Mouse (Mus musculus) hindbrain, embryonic 14.5 days (tissue): ENCODE measurements around the gene Kctd11. TPM values are rescaled to one million over a fixed set of nuclear protein-coding genes. Genes with fewer than 3 reads are reported as not detected.
A peak's percentile ranks its signal among the peaks of the same experiment; 100 is the strongest.
"Not testable (repeated sequence)": the region's sequence is repeated elsewhere in the genome, so short reads cannot be mapped to it uniquely, and the experiment has no call there.

Experiments used
- ATAC-seq: fragments of 200-750 bp; cut with Nextera tagmentation; 2 replicates; pipeline ENCODE4 v1.8.0; 2017; ENCODE audit warnings: moderate number of reproducible peaks, mild to moderate bottlenecking, moderate TSS enrichment, moderate library complexity; ENCODE audit not compliant: low FRiP score
- DNase-seq: peaks from one replicate; pipeline ENCODE4 v3.0.0-alpha.2; 2015; ENCODE audit warnings: low spot score
- H3K27ac ChIP-seq: fragments of 300-500 bp; sonication (generic); 2 replicates; pipeline ENCODE4 v1.5.1; 2014; ENCODE audit warnings: mild to moderate bottlenecking, moderate library complexity
- H3K27me3 ChIP-seq: fragments of 300-500 bp; sonication (generic); 2 replicates; pipeline ENCODE4 v1.6.1; 2014; ENCODE audit warnings: mild to moderate bottlenecking, low read length, mixed read lengths; ENCODE audit not compliant: control insufficient read depth, insufficient read depth
- H3K36me3 ChIP-seq: fragments of 300-500 bp; sonication (generic); replicated peaks from 2 replicates; pipeline ENCODE4 v1.6.1; 2014; ENCODE audit not compliant: control insufficient read depth, insufficient read depth
- H3K4me1 ChIP-seq: fragments of 300-500 bp; sonication (generic); replicated peaks from 2 replicates; pipeline ENCODE4 v1.6.1; 2014; ENCODE audit warnings: antibody characterized with exemption, low read length, mixed read lengths; ENCODE audit not compliant: control insufficient read depth, insufficient read depth
- H3K4me2 ChIP-seq: fragments of 300-500 bp; sonication (generic); replicated peaks from 2 replicates; pipeline ENCODE4 v1.6.1; 2014; ENCODE audit warnings: mild to moderate bottlenecking, moderate library complexity
- H3K4me3 ChIP-seq: fragments of 300-500 bp; sonication (generic); replicated peaks from 2 replicates; pipeline ENCODE4 v1.5.1; 2014; ENCODE audit warnings: mild to moderate bottlenecking, low read length
- H3K9ac ChIP-seq: fragments of 300-500 bp; sonication (generic); 2 replicates; pipeline ENCODE4 v1.6.1; 2014
- H3K9me3 ChIP-seq: fragments of 300-500 bp; sonication (generic); 2 replicates; pipeline ENCODE4 v1.6.1; 2016; ENCODE audit warnings: low read length; ENCODE audit not compliant: control insufficient read depth
- WGBS: fragments of 180-500 bp; shearing (Covaris S2); extraction: QIAGEN DNeasy Blood & Tissue Kit; methylation state at CpG from one replicate; pipeline ENCODE4 v1.1.7; 2014; 5-methylcytosine and 5-hydroxymethylcytosine counted together
- polyA plus RNA-seq: library from polyadenylated mRNA; unstranded; fragments of >200 nt; fragmentation: Nextera tagmentation; extraction: Ambion mirVana; gene quantifications from 2 replicates; pipeline ENCODE4 v1.2.1, GENCODE M21; 2014

The Kctd11 gene
- polyA plus RNA-seq: 2.2 and 2.3 TPM in 2 replicates

DNA sequence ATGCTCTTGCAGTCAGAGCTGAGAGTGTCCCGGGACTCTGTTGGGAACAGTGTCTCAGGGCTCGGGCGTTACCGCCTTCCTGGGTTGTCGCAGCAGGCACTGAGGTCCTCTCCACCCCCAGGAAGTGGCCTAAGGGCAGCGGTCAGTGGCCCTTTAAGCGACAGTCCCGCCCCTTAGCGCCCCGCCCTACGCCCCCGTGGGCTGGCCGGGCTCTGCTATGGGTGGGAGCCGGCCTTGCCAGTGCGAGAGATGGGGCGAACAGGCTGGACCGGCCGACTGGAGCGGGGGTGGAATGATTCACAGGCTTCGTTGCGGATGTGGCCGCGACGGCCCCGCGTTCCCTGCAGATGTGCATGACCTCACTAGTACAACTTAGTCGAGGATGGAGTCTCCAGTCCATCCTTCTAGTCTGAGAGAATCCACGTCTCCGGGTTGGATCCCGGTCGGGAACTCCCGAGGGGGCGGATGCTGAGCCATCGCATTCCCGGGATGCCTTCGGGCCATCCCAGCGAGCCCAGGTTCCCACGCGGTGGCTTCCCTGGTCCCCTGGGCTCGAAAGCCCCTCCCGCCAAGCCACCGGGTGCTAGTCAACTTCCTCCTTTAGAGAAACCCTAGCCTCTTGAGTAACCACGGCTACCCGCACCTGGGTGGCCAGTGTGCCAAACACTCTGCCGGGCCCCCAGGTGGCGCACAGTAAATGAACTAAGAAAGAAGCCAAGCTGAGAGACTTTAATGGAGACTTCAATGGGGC lies at the start of gene Kctd11:
Gene Kctd11 (minus strand): TSS at position 554 of the 751 bp plus-strand sequence.
- Histone ChIP-seq H3K9ac (peak within 1 kb of the TSS; percentile 57), H3K4me3 (peak within 1 kb of the TSS; percentile 37), H3K4me1 (peaks cover 16% of the 10 kb centered on the region; the same call in 1 of the 2 replicates), H3K4me2 (peak within 1 kb of the TSS; percentile 66), H3K27me3 (peaks cover 15% of the 10 kb centered on the region), H3K36me3 (no peaks in the 10 kb centered on the region), H3K9me3 (no peaks in the 10 kb centered on the region), H3K27ac (peak within 1 kb of the TSS; percentile 14)
- WGBS: under 1% methylated on average over 46 of the region's 46 CpGs
- ATAC-seq (peak; percentile 80), DNase-seq (peak; percentile 49)

DNA sequence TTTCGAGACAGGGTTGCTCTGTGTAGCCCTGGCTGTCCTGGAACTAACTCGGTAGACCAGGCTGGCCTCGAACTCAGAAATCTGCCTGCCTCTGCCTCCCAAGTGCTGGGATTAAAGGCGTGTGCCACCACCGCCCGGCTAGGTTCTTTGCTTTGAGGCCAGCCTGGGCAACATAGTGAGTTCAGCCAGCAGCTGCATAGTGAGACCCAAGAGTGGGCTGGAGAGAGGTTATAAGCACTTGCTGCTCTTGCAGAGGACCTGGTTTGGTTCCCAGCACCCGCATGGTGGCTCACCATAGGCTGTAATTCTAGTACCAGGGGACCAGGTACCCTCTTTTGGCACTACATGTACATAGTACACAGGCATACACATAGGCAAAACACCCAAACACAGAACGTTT lies 49.0 kb upstream of the Kctd11 start:
- not testable (repeated sequence) for H3K27ac ChIP-seq, H3K36me3 ChIP-seq, H3K9ac ChIP-seq, DNase-seq, H3K4me2 ChIP-seq, H3K4me3 ChIP-seq, H3K9me3 ChIP-seq, ATAC-seq, H3K4me1 ChIP-seq, H3K27me3 ChIP-seq
- WGBS: 89% methylated on average over 8 of the region's 8 CpGs

DNA sequence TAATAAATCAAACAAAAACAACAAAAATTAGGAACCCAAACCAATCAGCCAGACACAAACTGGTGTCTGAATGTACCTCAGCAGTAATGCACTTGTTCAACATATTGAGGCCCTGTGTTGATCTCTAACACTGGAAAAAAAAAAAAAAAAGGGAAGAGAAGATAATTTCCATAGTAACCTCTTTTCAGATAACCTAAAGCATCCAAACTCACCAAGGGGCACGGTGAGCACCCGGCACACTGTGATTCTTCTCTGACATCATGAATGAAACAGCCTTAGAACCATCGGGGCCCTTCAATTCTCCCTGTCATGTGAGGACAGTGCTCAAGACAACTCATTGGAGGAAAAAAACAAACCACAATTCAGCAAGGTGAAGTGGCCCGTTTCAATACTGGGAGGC lies 48.5 kb upstream of the Kctd11 start:
- no peaks in the 10 kb centered on the region for H3K9me3 ChIP-seq
- 83% methylated on average over 4 of the region's 4 CpGs for WGBS
- no peak for DNase-seq
- no peak overlapping the region for H3K4me2 ChIP-seq
- no peak overlapping the region for H3K9ac ChIP-seq
- no peak overlapping the region for H3K4me3 ChIP-seq
- H3K27me3 ChIP-seq: peaks cover 4% of the 10 kb centered on the region; the same call in 1 of the 2 replicates
- no peak overlapping the region for H3K27ac ChIP-seq
- ATAC-seq: no peak
- no peaks in the 10 kb centered on the region for H3K4me1 ChIP-seq
- H3K36me3 ChIP-seq: no peaks in the 10 kb centered on the region

DNA sequence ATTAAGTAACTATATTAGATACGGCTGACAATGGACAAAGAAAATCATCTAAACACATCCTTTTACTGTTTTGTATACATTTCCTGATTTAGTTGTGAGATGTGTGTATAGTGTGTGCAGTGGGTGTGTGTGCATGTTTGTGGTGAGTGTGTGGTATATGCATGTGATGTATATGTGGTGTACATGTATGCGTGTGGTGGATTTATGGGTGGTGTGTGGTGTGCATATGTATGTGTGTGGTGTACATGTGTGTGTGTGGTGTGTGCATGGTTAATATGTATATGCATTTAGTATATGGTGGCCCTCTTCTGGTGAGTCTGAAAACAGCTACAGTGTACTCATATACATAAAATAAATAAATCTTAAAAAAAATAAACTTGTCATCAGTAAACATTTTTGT lies 46.3 kb upstream of the Kctd11 start:
- Histone ChIP-seq H3K36me3 (no peaks in the 10 kb centered on the region), H3K9me3 (no peaks in the 10 kb centered on the region), H3K4me1 (peaks cover 3% of the 10 kb centered on the region; the same call in 1 of the 2 replicates), H3K4me2 (no peak overlapping the region), H3K9ac (no peak overlapping the region), H3K4me3 (no peak overlapping the region), H3K27me3 (no peaks in the 10 kb centered on the region), H3K27ac (no peak overlapping the region)
- WGBS: 96% methylated on average over 2 of the region's 2 CpGs
- ATAC-seq (no peak), DNase-seq (no peak)

DNA sequence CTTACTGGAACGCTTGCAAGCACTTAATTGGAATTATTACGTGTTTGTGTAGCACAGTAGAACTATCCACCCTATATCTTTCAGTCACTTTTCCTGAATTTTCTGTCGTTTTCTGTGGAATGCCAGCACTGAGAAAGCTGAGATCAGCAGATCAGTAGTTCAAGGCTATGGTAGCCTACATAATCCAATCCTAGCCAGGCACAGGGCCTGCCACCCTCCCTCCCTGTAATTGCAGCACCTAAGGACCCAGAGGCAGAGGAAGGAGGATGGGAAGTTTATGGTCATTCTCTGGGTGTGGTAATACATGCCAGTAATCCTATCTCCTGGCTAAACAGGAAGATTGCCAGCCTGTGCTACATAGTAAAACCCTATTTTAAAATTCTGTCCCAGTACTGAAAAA lies 41.6 kb upstream of the Kctd11 start:
- H3K27me3 ChIP-seq: no peaks in the 10 kb centered on the region
- H3K9me3 ChIP-seq: no peaks in the 10 kb centered on the region
- no peak overlapping the region for H3K27ac ChIP-seq
- no peak overlapping the region for H3K4me3 ChIP-seq
- ATAC-seq (no peak), DNase-seq (no peak)
- WGBS: 68% methylated on average over 3 of the region's 3 CpGs
- peaks cover 22% of the 10 kb centered on the region for H3K4me1 ChIP-seq
- peak overlapping the region; percentile 68; the same call in 1 of the 2 replicates for H3K4me2 ChIP-seq
- H3K36me3 ChIP-seq: peaks cover 16% of the 10 kb centered on the region
- peak overlapping the region; percentile 62; the same call in 1 of the 2 replicates for H3K9ac ChIP-seq

DNA sequence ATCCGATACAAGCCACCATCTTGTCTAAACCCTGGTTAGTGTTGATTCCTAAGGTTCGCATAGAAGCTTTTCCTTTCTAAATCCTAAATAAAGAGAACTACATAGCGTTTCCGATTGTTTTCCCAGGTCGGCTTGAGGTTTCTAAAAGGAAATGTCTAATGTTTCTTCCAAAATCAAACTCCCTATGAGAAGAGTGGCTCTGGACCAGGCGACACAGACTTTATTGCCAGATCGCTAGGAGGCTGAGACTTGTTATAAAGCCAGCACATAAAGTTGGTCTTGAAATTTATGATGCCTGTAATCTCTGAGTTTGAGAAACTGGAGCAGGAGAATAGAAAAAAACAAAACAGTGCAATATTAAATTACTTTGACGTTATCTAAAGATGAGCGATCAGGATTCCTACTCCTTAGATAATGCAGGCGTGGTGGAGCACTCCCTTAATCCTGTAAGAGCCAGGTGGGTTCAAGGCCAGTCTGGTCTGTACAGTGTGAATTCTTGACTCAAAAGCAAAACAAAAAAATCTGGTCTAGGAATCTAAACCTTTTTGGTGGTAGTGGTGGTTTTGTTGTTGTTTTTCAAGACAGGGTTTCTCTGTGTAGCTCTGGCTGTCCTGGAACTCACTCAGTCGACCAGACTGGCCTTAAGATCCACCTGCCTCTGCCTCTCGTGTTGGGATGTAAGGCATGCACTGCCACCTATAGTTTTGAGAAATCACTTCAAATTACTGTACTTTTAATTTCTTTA lies 41.0 kb upstream of the Kctd11 start:
- Histone ChIP-seq H3K9me3 (no peaks in the 10 kb centered on the region), H3K4me3 (peak overlapping the region; percentile 93), H3K27ac (peak overlapping the region; percentile 92), H3K36me3 (peaks cover 22% of the 10 kb centered on the region), H3K27me3 (no peaks in the 10 kb centered on the region), H3K4me1 (peaks cover 22% of the 10 kb centered on the region), H3K9ac (peak overlapping the region; percentile 62), H3K4me2 (peak overlapping the region; percentile 68)
- DNase-seq: no peak
- WGBS: 4% methylated on average over 12 of the region's 12 CpGs
- ATAC-seq: no peak

DNA sequence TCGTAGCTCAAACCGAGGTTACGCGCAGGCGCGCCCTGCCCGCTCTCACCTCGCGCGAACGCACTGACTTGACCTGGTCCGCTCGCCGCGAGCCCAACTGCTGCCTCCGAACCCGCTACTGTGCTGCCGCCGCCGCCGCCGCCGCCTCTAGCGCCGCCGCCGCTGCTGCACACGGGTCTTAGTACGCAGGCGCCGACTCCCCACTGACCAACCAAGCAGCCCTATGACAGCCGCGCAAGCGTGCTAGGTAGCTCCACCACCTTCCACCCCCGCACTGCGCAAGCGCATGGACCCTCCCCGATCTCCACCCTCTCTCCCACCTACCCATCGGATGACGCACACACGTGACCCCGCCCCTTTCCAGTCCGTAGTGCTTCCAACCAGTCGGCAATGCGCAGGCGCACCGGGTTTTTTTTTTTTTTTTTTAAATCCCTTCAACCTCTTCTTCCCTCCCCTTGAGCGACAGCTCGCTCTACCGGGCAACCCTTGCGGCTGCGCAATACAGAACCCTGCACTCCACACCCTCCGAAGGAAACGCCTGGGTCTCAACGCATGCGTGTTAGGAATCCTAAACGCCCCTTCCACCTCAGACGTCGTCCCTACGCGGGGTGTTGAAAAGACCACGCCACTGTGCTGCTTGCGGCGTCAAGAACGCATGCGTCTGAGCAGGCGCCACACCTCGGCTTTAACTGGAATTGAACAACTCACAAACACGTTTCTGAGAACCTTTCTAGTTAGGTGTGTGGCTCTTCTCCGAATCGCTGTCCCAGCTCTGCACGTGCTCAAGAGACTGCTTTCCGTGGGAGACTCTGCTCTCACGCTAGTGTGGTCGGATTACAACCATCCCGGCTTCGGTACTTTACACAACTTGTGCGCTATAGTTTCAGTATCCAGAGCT lies 40.2 kb upstream of the Kctd11 start, which contains the start of gene Eif5a:
Gene Eif5a (minus strand): TSS at position 845 of the 898 bp plus-strand sequence.
- H3K27me3 ChIP-seq: no peaks in the 10 kb centered on the region
- H3K4me1 ChIP-seq: peaks cover 22% of the 10 kb centered on the region
- peak within 1 kb of the TSS; percentile 97 for H3K4me2 ChIP-seq
- peak within 1 kb of the TSS; percentile 92 for H3K9ac ChIP-seq
- H3K4me3 ChIP-seq: peak within 1 kb of the TSS; percentile 93
- H3K27ac ChIP-seq: peak within 1 kb of the TSS; percentile 94
- peaks cover 30% of the 10 kb centered on the region for H3K36me3 ChIP-seq
- under 1% methylated on average over 69 of the region's 78 CpGs for WGBS
- ATAC-seq: peak; percentile 96
- DNase-seq: peak; percentile 100
- H3K9me3 ChIP-seq: no peaks in the 10 kb centered on the region

DNA sequence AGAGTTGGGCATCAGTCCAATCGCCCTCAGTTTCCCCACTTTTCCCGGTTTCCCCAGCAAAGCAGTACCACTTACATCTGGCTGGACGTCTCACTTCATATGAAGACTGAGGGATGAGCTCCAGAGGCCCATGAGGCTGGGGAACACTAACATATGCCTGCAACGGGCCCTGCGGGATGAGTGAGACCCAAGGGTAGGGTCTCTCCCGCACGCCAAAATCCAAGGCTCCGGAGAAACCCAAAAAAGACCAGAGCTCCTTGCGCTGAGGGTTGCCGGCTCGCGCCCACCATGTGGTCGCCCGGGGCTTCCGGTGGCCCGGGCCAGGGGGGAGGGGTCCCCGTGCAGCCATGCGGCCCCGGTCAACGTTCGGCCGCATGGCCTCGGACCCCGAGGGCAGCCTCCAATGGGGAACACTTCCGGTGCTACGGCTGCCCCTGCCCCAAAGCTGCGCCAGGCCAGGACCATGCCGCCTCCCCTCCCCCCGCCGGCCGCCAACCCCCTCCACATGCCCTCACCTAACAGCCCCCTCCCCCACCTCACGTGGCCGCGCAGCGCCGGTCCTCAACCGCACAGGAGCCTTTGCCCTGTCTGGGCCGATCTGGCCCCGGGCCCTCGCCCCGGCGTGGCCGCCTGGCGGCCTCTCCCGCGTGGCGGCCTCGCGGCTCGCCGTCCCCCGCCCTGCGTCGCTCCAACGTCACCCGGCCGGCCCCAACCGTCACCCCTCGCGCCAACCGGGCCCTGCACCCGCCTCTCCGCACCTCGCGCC lies 39.2 kb upstream of the Kctd11 start:
- Histone ChIP-seq H3K4me1 (peaks cover 22% of the 10 kb centered on the region), H3K9me3 (no peaks in the 10 kb centered on the region), H3K27me3 (no peaks in the 10 kb centered on the region), H3K4me3 (peak overlapping the region; percentile 93), H3K4me2 (peak overlapping the region; percentile 97), H3K36me3 (peaks cover 39% of the 10 kb centered on the region), H3K9ac (peak overlapping the region; percentile 92), H3K27ac (peak overlapping the region; percentile 94)
- ATAC-seq (no peak; the same call in none of the 2 replicates), DNase-seq (no peak)
- WGBS: 1% methylated on average over 49 of the region's 65 CpGs
